Comparison of ENCODE assay signal across 22 mouse cellular contexts in the genomic region with DNA sequence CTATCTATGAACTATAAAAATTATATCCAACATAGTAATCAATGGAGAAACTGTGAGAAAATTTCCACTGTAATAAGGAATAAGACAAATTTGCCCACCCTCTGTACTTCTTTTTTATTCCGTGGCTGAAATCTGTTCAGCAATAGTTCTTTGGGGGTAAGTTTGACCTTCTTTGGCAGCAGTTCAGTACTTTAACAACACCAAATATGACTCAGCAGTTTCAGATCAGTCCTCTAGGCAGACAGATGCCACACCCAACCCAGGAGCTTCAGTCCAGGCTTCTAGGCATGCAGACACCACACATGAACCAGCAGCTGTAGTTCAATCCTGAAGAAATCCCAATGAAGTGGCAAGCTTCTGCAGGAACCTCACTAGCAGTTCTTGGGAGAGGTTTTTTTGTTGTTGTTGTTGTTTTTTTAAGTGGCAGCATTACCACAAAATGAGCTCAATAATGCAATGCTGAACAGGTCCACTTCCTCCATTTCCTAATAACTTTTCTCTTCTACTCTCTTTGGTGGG.
"Had no signal": no experiment of that assay in that cellular context is flagged by ENCODE, and none has a peak within 500 bp of the region (broad histone marks: within the 10 kb centered on the region; RNA-seq: fewer than 3 reads in every experiment).

No protein-coding gene starts in this region.

- H3K9ac ChIP-seq: kidney, embryonic 15.5 days; limb, embryonic 13.5 days; liver, embryonic 14.5 days; liver, postnatal 0 days; lung, embryonic 14.5 days; midbrain, embryonic 13.5 days; neural tube, embryonic 12.5 days; neural tube, embryonic 15.5 days; stomach, embryonic 15.5 days had no signal

- H3K4me2 ChIP-seq: kidney, embryonic 15.5 days; limb, embryonic 13.5 days; lung, embryonic 14.5 days; midbrain, embryonic 13.5 days; neural tube, embryonic 12.5 days; neural tube, embryonic 15.5 days; stomach, embryonic 15.5 days had no signal

- H3K27ac ChIP-seq: kidney, embryonic 15.5 days; layer of hippocampus, adult 2 months; limb, embryonic 10.5 days; limb, embryonic 13.5 days; liver, embryonic 14.5 days; macrophage; midbrain, embryonic 13.5 days; neural tube, embryonic 12.5 days; neural tube, embryonic 15.5 days; stomach, embryonic 15.5 days had no signal

- ATAC-seq: liver, postnatal 0 days; lung, postnatal 0 days; midbrain, embryonic 13.5 days; midbrain, embryonic 16.5 days had no signal

- DNase-seq: kidney, adult 8-10 months; kidney, postnatal 10 days; layer of hippocampus, adult 9-11 months; liver; liver, postnatal 0 days; lung, embryonic 14.5 days; right cerebral cortex, adult 18-20 months; right cerebral cortex, postnatal 14 days; right cerebral cortex, postnatal 4 days; thymus, postnatal 25 days had no signal

- H3K4me1 ChIP-seq: kidney, embryonic 15.5 days; limb, embryonic 10.5 days; limb, embryonic 13.5 days; midbrain, embryonic 13.5 days; neural tube, embryonic 12.5 days; neural tube, embryonic 15.5 days; stomach, embryonic 15.5 days had no signal

- H3K27me3 ChIP-seq: kidney, embryonic 15.5 days; limb, embryonic 13.5 days; midbrain, embryonic 13.5 days; neural tube, embryonic 12.5 days; neural tube, embryonic 15.5 days; stomach, embryonic 15.5 days had no signal

- H3K4me3 ChIP-seq: kidney, embryonic 15.5 days; layer of hippocampus, adult 2 months; limb, embryonic 10.5 days; limb, embryonic 13.5 days; midbrain, embryonic 13.5 days; neural tube, embryonic 12.5 days; neural tube, embryonic 15.5 days; stomach, embryonic 15.5 days had no signal

- H3K9me3 ChIP-seq: kidney, embryonic 15.5 days; limb, embryonic 10.5 days; limb, embryonic 13.5 days; neural tube, embryonic 12.5 days; neural tube, embryonic 15.5 days; stomach, embryonic 15.5 days had no signal

- H3K36me3 ChIP-seq: kidney, embryonic 15.5 days; limb, embryonic 10.5 days; limb, embryonic 13.5 days; midbrain, embryonic 13.5 days; neural tube, embryonic 12.5 days; neural tube, embryonic 15.5 days; stomach, embryonic 15.5 days had no signal
